Mouse (Mus musculus) gastrocnemius, postnatal 36 days (tissue): ENCODE data around the gene Pde10a. TPM values are rescaled to one million over a fixed set of nuclear protein-coding genes. Genes with fewer than 3 reads are reported as not detected.

Source experiments
- DNase-seq, 2 experiments: peaks; one replicate each; pipeline ENCODE4 v3.0.0; 2022
- intact Hi-C: fragments of 180-260 bp; cut with DNase I; formaldehyde crosslinking; loops from one replicate; pipeline ENCODE4 v1.15.1; 2025
- long read RNA-seq, 2 experiments: library from polyadenylated mRNA; stranded (forward); transcript quantifications; one replicate each; pipeline ENCODE4 v2.0.0; 2021
- total RNA-seq, 2 experiments: library from RNA; stranded (reverse); gene quantifications; 2 replicates each; pipeline ENCODE4 v1.2.3; 2021

Gene Pde10a
- 1 to 10 TPM; 3.9 to 4.5 TPM for total RNA-seq
- long read RNA-seq, experiment 1, partial matches to known transcripts: 0 of 1 reads
- long read RNA-seq, experiment 1, other reads (novel, unspliced or antisense): 1 of 1 reads
- long read RNA-seq, experiment 2, partial matches to known transcripts: 0 of 1 reads
- long read RNA-seq, experiment 2, other reads (novel, unspliced or antisense): 1 of 1 reads

GRCm38 (mm10) chr17:8525225-8525721 is at the start of gene Pde10a:
Gene Pde10a (plus strand): TSS chr17:8525372.
- intact Hi-C loops: loop anchor here (5.0 kb wide), 1 partner anchor 58 kb away; no protein-coding TSS in a partner anchor
- peak; percentile 24 to 35 for DNase-seq

- intact Hi-C loops: no loop called here
- DNase-seq: no peak
These were observed 46.6 kb upstream of the Pde10a start for GRCm38 (mm10) chr17:8478554-8478953.

GRCm38 (mm10) chr17:8479493-8480128 is 45.6 kb upstream of the Pde10a start:
- intact Hi-C loops: no loop called here
- no peak for DNase-seq

GRCm38 (mm10) chr17:8481797-8482196 is 43.4 kb upstream of the Pde10a start:
- intact Hi-C loops: no loop called here
- DNase-seq: no peak

GRCm38 (mm10) chr17:8482876-8483275 is 42.3 kb upstream of the Pde10a start:
- intact Hi-C loops: no loop called here
- no peak for DNase-seq

- intact Hi-C loops: no loop called here
- no peak for DNase-seq
These were observed 40.9 kb upstream of the Pde10a start for GRCm38 (mm10) chr17:8484246-8484645.

- no peak for DNase-seq
- intact Hi-C loops: no loop called here
These were observed 40.0 kb upstream of the Pde10a start for GRCm38 (mm10) chr17:8485146-8485545.

- intact Hi-C loops: no loop called here
- DNase-seq: peak in 1 of 2 experiments; percentile 31
These were observed 37.3 kb upstream of the Pde10a start for GRCm38 (mm10) chr17:8487824-8488223.

GRCm38 (mm10) chr17:8490971-8491370 is 34.2 kb upstream of the Pde10a start:
- DNase-seq: no peak
- intact Hi-C loops: no loop called here

- intact Hi-C loops: no loop called here
- no peak for DNase-seq
These were observed 31.7 kb upstream of the Pde10a start for GRCm38 (mm10) chr17:8493461-8493860.

GRCm38 (mm10) chr17:8498151-8498550 is 27.0 kb upstream of the Pde10a start:
- intact Hi-C loops: no loop called here
- no peak for DNase-seq

- no peak for DNase-seq
- intact Hi-C loops: no loop called here
These were observed 26.5 kb upstream of the Pde10a start for GRCm38 (mm10) chr17:8498655-8499054.

GRCm38 (mm10) chr17:8499564-8500117 is 25.5 kb upstream of the Pde10a start:
- DNase-seq: no peak
- intact Hi-C loops: no loop called here

GRCm38 (mm10) chr17:8504381-8504780 is 20.8 kb upstream of the Pde10a start:
- DNase-seq: no peak
- intact Hi-C loops: no loop called here

- intact Hi-C loops: no loop called here
- DNase-seq: peak; percentile 78 to 88
These were observed 19.3 kb upstream of the Pde10a start for GRCm38 (mm10) chr17:8505669-8506426.

GRCm38 (mm10) chr17:8506726-8507125 is 18.4 kb upstream of the Pde10a start:
- DNase-seq: no peak
- intact Hi-C loops: no loop called here

GRCm38 (mm10) chr17:8507654-8508053 is 17.5 kb upstream of the Pde10a start:
- intact Hi-C loops: loop anchor here (2.0 kb wide), 1 partner anchor 15 kb away; no protein-coding TSS in a partner anchor
- no peak for DNase-seq

GRCm38 (mm10) chr17:8508305-8509141 is 16.6 kb upstream of the Pde10a start:
- intact Hi-C loops: loop anchor here (2.0 kb wide), 1 partner anchor 14 kb away; no protein-coding TSS in a partner anchor

GRCm38 (mm10) chr17:8516006-8516405 is 9.2 kb upstream of the Pde10a start:
- intact Hi-C loops: no loop called here
- no peak for DNase-seq

More at GRCm38 (mm10) chr17:8508305-8509141, 16.6 kb upstream of the Pde10a start:
- peak; percentile 40 to 54 for DNase-seq

- intact Hi-C loops: loop anchor here (2.0 kb wide), 1 partner anchor 15 kb away; no protein-coding TSS in a partner anchor
- no peak for DNase-seq
These were observed 1.2 kb upstream of the Pde10a start for GRCm38 (mm10) chr17:8523986-8524385.
